Mouse (Mus musculus) testis, adult 2 months (tissue): ENCODE results near the gene Gm21977. TPM values are rescaled to one million over a fixed set of nuclear protein-coding genes. Genes with fewer than 3 reads are reported as not detected.
"Not testable (repeated sequence)": the region's sequence is repeated elsewhere in the genome, so short reads cannot be mapped to it uniquely, and the experiment has no call there.

Source experiments
- H3K27ac ChIP-seq: fragments of 200-500 bp; 2 replicates; pipeline ENCODE4 v1.5.1; 2012; ENCODE audit warnings: low read depth, low read length; ENCODE audit not compliant: control insufficient read depth, insufficient read depth
- H3K27me3 ChIP-seq: fragments of 200-500 bp; 2 replicates; pipeline ENCODE4 v1.6.1; 2012; ENCODE audit warnings: mild to moderate bottlenecking, low read length, moderate library complexity; ENCODE audit not compliant: control insufficient read depth, insufficient read depth
- H3K36me3 ChIP-seq: fragments of 200-500 bp; 2 replicates; pipeline ENCODE4 v1.6.1; 2012; ENCODE audit warnings: mild to moderate bottlenecking, low read length; ENCODE audit not compliant: control insufficient read depth, insufficient read depth
- H3K4me1 ChIP-seq: fragments of 200-500 bp; 2 replicates; pipeline ENCODE4 v1.6.1; 2012; ENCODE audit warnings: low read length; ENCODE audit not compliant: control insufficient read depth, insufficient read depth
- H3K4me3 ChIP-seq: fragments of 200-500 bp; 2 replicates; pipeline ENCODE4 v1.5.1; 2012; ENCODE audit warnings: low read depth, mild to moderate bottlenecking, low read length, moderate library complexity, mixed read lengths; ENCODE audit not compliant: control insufficient read depth
- polyA plus RNA-seq: library from polyadenylated mRNA; depleted of rRNA; stranded (reverse); fragments of >200 nt; gene quantifications from 2 replicates; pipeline ENCODE4 v1.2.3, GENCODE M21; 2012; rRNA removed

The Gm21977 gene
- polyA plus RNA-seq = 0.61 and 0.64 TPM in 2 replicates

DNA sequence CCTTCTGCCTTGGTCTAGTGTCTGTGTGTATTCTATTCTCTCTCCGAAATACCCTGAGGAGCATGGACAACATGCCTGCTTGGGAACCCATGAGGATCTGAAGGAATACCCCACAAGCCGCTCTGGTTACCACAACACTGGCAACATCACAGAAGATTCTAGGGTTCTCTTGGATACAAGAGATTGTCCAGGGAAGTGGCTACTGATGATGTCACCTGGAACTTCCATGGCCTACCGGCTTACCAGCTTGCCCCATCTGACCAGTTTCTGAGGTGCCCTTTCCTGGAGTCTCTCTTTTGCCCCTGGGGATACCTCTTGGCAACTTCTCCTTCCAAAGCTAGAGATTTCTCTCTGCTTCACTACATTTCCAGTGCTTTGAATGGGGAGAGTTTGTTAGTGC is at the start of gene Gm21977:
TSS of gene Gm21977 (minus strand) at position 101 of the 400 bp plus-strand sequence.
- not testable (repeated sequence) for H3K4me3 ChIP-seq, H3K4me1 ChIP-seq

More for the DNA sequence above, at the start of gene Gm21977:
- H3K27me3 ChIP-seq, H3K36me3 ChIP-seq, H3K27ac ChIP-seq: not testable (repeated sequence)

Other genes starting within 250 kb of the Gm21977 start
- 0.11 TPM in 1 of 2 replicates, not detected in the other for gene Gm3633, start 211.6 kb downstream of the Gm21977 start, polyA plus RNA-seq
- gene Gm10378, start 197.5 kb downstream of the Gm21977 start, polyA plus RNA-seq = not detected in 2 replicates
- gene Gm3015, start 84.7 kb downstream of the Gm21977 start, polyA plus RNA-seq = 0.17 TPM in 1 of 2 replicates, not detected in the other
- gene Gm10377, start 55.5 kb downstream of the Gm21977 start, polyA plus RNA-seq = 1.5 TPM in 1 of 2 replicates, not detected in the other
- 0.16 and 0.26 TPM in 2 replicates for gene Gm8082, start 140.1 kb upstream of the Gm21977 start, polyA plus RNA-seq
- 11.4 and 20.4 TPM in 2 replicates for gene Gm10376, start 162.2 kb upstream of the Gm21977 start, polyA plus RNA-seq
- 1.9 and 2.6 TPM in 2 replicates for gene Gm8094, start 223.2 kb upstream of the Gm21977 start, polyA plus RNA-seq
- 0.64 and 0.98 TPM in 2 replicates for gene Gm8104, start 247.1 kb upstream of the Gm21977 start, polyA plus RNA-seq